Mouse (Mus musculus): ENCODE results near the gene Ripply2. TPM values are rescaled to one million over a fixed set of nuclear protein-coding genes. Genes with fewer than 3 reads are reported as not detected.
"Not testable (repeated sequence)": the region's sequence is repeated elsewhere in the genome, so short reads cannot be mapped to it uniquely, and the experiment has no call there.

Ripply2 gene
- 0.90 and 1.2 TPM in 2 replicates for polyA plus RNA-seq (2015; fragmentation: Nextera tagmentation; extraction: Ambion mirVana)

GRCm38 (mm10) chr9:87015288-87015937 lies at the start of gene Ripply2:
TSS of gene Ripply2 (plus strand) at chr9:87015537.
- WGBS = under 1% methylated on average over 70 of the region's 71 CpGs
- H3K9me3 ChIP-seq = no peaks in the 10 kb centered on the region
- ATAC-seq (ENCODE audit: extremely low read depth, insufficient number of reproducible peaks, low FRiP score, low TSS enrichment) = no peak
- peak within 1 kb of the TSS; percentile 78 for H3K9ac ChIP-seq
- H3K27ac ChIP-seq (replicated peaks) = no peak within 1 kb of the TSS
- no peaks in the 10 kb centered on the region for H3K36me3 ChIP-seq
- H3K27me3 ChIP-seq (replicated peaks) = peaks cover 68% of the 10 kb centered on the region
- peak within 1 kb of the TSS; percentile 63 for H3K4me3 ChIP-seq
- peak within 1 kb of the TSS; percentile 91 for H3K4me2 ChIP-seq
- peaks cover 5% of the 10 kb centered on the region for H3K4me1 ChIP-seq

DNA sequence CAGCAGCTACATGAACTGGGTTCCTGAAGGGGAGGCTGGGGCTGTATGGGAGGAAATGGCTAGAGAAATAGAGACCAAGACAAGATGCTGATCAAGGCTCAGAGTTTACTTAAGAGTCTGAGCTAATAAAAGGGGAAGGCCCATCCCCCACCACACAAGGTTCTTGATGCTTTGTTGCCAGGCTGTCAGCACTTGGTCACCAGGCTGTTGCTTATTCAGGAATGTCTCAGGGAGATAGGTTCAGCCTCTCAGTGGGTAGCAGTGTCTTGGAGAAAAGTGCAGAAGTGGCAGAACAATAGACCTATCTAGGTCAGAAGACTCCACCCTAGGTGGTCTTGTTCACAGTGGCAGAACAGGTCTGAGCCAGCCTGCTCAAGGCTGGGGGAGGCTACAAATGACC lies 42.9 kb upstream of the Ripply2 start:
- not testable (repeated sequence) for H3K4me2 ChIP-seq; H3K9ac ChIP-seq; ATAC-seq (ENCODE audit: extremely low read depth, insufficient number of reproducible peaks, low FRiP score, low TSS enrichment); H3K27ac ChIP-seq (replicated peaks); H3K4me3 ChIP-seq; H3K9me3 ChIP-seq; H3K27me3 ChIP-seq (replicated peaks); H3K4me1 ChIP-seq; H3K36me3 ChIP-seq

GRCm38 (mm10) chr9:86973562-86973961 lies 41.8 kb upstream of the Ripply2 start:
- H3K4me3 ChIP-seq = no peak overlapping the region
- WGBS = 68% methylated on average over 4 of the region's 4 CpGs

DNA sequence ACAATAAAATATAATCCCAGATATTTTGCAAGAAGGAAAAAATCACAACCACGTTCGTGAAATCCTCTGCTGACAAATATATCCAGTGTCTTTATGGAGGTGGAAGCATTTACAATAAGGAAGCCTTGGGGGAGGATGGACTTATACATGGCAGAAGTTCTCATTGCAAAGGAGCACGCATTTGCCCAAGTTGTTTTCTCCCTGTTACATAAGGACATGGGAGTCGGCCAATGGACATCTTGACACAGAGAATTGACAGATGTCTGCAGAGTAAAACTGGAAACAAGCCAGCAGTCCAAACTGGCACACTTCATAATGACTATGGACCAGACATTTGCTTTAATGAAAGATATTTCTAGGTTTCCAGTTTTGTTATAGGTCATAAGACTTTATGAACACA lies 38.4 kb upstream of the Ripply2 start:
- H3K27ac ChIP-seq (replicated peaks) = no peak overlapping the region
- H3K4me1 ChIP-seq = no peaks in the 10 kb centered on the region
- no peaks in the 10 kb centered on the region for H3K27me3 ChIP-seq (replicated peaks)
- H3K9me3 ChIP-seq = no peaks in the 10 kb centered on the region
- no peak overlapping the region for H3K4me3 ChIP-seq
- no peaks in the 10 kb centered on the region for H3K36me3 ChIP-seq
- H3K4me2 ChIP-seq = no peak overlapping the region
- no peak overlapping the region for H3K9ac ChIP-seq
- ATAC-seq (ENCODE audit: extremely low read depth, insufficient number of reproducible peaks, low FRiP score, low TSS enrichment) = no peak
- WGBS = 71% methylated on average over 4 of the region's 4 CpGs

More at GRCm38 (mm10) chr9:86973562-86973961, 41.8 kb upstream of the Ripply2 start:
- no peak overlapping the region for H3K27ac ChIP-seq (replicated peaks)
- no peaks in the 10 kb centered on the region for H3K4me1 ChIP-seq
- ATAC-seq (ENCODE audit: extremely low read depth, insufficient number of reproducible peaks, low FRiP score, low TSS enrichment) = no peak
- no peaks in the 10 kb centered on the region for H3K36me3 ChIP-seq
- H3K9me3 ChIP-seq = no peaks in the 10 kb centered on the region
- no peak overlapping the region for H3K9ac ChIP-seq
- no peak overlapping the region for H3K4me2 ChIP-seq
- H3K27me3 ChIP-seq (replicated peaks) = no peaks in the 10 kb centered on the region

GRCm38 (mm10) chr9:86978257-86978907 lies 37.0 kb upstream of the Ripply2 start:
- Histone ChIP-seq H3K4me1 (no peaks in the 10 kb centered on the region), H3K4me2 (no peak overlapping the region), H3K9ac (no peak overlapping the region), H3K27me3 (replicated peaks) (no peaks in the 10 kb centered on the region), H3K27ac (replicated peaks) (no peak overlapping the region), H3K4me3 (no peak overlapping the region), H3K9me3 (no peaks in the 10 kb centered on the region), H3K36me3 (no peaks in the 10 kb centered on the region)
- WGBS = 55% methylated on average over 7 of the region's 7 CpGs
- no peak for ATAC-seq (ENCODE audit: extremely low read depth, insufficient number of reproducible peaks, low FRiP score, low TSS enrichment)

GRCm38 (mm10) chr9:86980048-86980447 lies 35.3 kb upstream of the Ripply2 start:
- no peak overlapping the region for H3K4me3 ChIP-seq
- H3K36me3 ChIP-seq = no peaks in the 10 kb centered on the region
- H3K9ac ChIP-seq = no peak overlapping the region
- no peak for ATAC-seq (ENCODE audit: extremely low read depth, insufficient number of reproducible peaks, low FRiP score, low TSS enrichment)
- no peak overlapping the region for H3K4me2 ChIP-seq
- no peaks in the 10 kb centered on the region for H3K27me3 ChIP-seq (replicated peaks)
- no peaks in the 10 kb centered on the region for H3K9me3 ChIP-seq
- no peaks in the 10 kb centered on the region for H3K4me1 ChIP-seq
- H3K27ac ChIP-seq (replicated peaks) = no peak overlapping the region

GRCm38 (mm10) chr9:86980942-86981341 lies 34.4 kb upstream of the Ripply2 start:
- no peak overlapping the region for H3K4me3 ChIP-seq
- 52% methylated on average over 2 of the region's 2 CpGs for WGBS
- no peaks in the 10 kb centered on the region for H3K4me1 ChIP-seq
- H3K9ac ChIP-seq = no peak overlapping the region
- no peaks in the 10 kb centered on the region for H3K36me3 ChIP-seq
- ATAC-seq (ENCODE audit: extremely low read depth, insufficient number of reproducible peaks, low FRiP score, low TSS enrichment) = no peak
- H3K9me3 ChIP-seq = no peaks in the 10 kb centered on the region
- no peak overlapping the region for H3K4me2 ChIP-seq
- H3K27ac ChIP-seq (replicated peaks) = no peak overlapping the region
- no peaks in the 10 kb centered on the region for H3K27me3 ChIP-seq (replicated peaks)

GRCm38 (mm10) chr9:86981551-86981950 lies 33.8 kb upstream of the Ripply2 start:
- WGBS = 18% methylated on average over 10 of the region's 10 CpGs
- Histone ChIP-seq H3K4me2 (no peak overlapping the region), H3K9me3 (no peaks in the 10 kb centered on the region), H3K4me1 (no peaks in the 10 kb centered on the region), H3K9ac (no peak overlapping the region), H3K27me3 (replicated peaks) (no peaks in the 10 kb centered on the region), H3K4me3 (no peak overlapping the region), H3K36me3 (no peaks in the 10 kb centered on the region), H3K27ac (replicated peaks) (no peak overlapping the region)
- ATAC-seq (ENCODE audit: extremely low read depth, insufficient number of reproducible peaks, low FRiP score, low TSS enrichment) = no peak

- H3K9ac ChIP-seq = no peak overlapping the region
- no peak overlapping the region for H3K27ac ChIP-seq (replicated peaks)
- H3K36me3 ChIP-seq = no peaks in the 10 kb centered on the region
- no peaks in the 10 kb centered on the region for H3K4me1 ChIP-seq
- H3K27me3 ChIP-seq (replicated peaks) = no peaks in the 10 kb centered on the region
- ATAC-seq (ENCODE audit: extremely low read depth, insufficient number of reproducible peaks, low FRiP score, low TSS enrichment) = no peak
- H3K9me3 ChIP-seq = no peaks in the 10 kb centered on the region
- H3K4me2 ChIP-seq = no peak overlapping the region
- H3K4me3 ChIP-seq = no peak overlapping the region
- 60% methylated on average over 3 of the region's 3 CpGs for WGBS
These were observed 30.8 kb upstream of the Ripply2 start for GRCm38 (mm10) chr9:86984583-86984982.

DNA sequence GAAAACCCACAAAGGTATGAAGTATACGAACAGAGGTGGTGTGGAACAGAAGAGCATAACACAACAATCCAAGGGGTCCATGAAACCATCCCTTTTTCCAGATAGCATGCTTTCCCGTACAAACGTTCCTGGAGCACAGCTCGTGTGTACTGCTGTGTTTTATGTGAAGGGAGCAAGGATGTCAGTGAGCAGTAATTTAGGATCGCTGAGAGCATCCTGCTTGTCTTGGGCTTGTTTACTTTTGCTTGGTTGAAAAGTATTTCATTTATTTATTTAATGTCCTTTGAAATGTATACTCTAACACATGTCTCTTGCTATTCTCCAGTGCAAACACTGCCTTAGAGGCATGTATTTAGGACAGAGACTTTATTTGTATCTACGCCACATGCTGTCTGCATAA lies 30.2 kb upstream of the Ripply2 start:
- ATAC-seq (ENCODE audit: extremely low read depth, insufficient number of reproducible peaks, low FRiP score, low TSS enrichment) = no peak
- no peak overlapping the region for H3K27ac ChIP-seq (replicated peaks)
- H3K4me1 ChIP-seq = no peaks in the 10 kb centered on the region
- H3K4me2 ChIP-seq = no peak overlapping the region
- 67% methylated on average over 6 of the region's 6 CpGs for WGBS
- no peak overlapping the region for H3K9ac ChIP-seq
- H3K36me3 ChIP-seq = no peaks in the 10 kb centered on the region
- no peaks in the 10 kb centered on the region for H3K27me3 ChIP-seq (replicated peaks)
- H3K4me3 ChIP-seq = no peak overlapping the region
- no peaks in the 10 kb centered on the region for H3K9me3 ChIP-seq

DNA sequence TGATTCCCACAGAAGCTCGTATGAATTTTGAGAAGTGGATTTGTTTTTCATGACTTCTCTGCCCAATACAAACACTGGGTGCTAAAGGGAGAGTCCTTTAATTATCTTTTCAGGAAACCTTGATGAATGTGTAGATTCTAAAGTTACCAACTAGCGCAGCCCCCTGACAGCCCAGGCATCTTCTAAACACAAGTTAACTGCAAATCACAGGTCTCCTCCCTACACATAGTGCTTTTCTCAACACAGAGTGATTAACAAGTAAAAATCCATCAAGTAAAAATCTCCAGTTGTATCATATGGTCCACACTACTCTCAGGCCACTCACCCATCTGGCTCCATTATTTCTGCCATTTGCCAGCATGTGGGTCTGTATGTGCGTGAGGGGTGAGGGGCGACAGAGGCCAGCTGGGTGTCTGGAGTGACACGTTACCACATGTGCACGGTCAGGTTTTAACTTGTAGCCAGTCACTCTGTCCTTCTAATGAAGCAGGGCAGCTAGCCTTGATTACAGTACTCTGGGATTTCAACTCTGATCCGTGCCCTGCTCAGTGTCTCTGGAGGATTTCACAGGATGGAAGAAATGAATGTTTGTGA lies 28.5 kb upstream of the Ripply2 start:
- Histone ChIP-seq H3K9ac (no peak overlapping the region), H3K4me3 (no peak overlapping the region), H3K4me1 (peaks cover 8% of the 10 kb centered on the region), H3K36me3 (no peaks in the 10 kb centered on the region), H3K4me2 (no peak overlapping the region), H3K27ac (replicated peaks) (no peak overlapping the region), H3K27me3 (replicated peaks) (no peaks in the 10 kb centered on the region), H3K9me3 (no peaks in the 10 kb centered on the region)
- no peak for ATAC-seq (ENCODE audit: extremely low read depth, insufficient number of reproducible peaks, low FRiP score, low TSS enrichment)
- 51% methylated on average over 7 of the region's 7 CpGs for WGBS

DNA sequence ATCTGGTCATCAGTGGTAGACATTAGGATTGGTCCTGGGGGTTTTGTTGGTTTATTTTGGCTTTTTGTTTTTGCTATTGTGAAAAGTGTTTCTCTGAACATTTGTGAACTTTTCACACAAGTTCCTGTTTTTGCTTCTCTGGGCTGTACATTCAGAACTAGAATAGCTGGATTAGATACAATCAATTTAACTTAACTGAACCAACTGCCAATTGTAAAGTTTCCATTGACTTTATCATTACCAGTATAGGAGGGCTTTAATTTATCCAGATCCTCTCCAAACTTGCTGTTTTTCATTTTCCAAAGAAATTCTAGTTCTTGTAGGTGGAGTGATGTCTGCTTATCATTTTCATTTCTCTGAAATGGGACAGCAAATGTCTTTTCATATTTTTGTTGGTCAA lies 25.5 kb upstream of the Ripply2 start:
- H3K36me3 ChIP-seq = no peaks in the 10 kb centered on the region
- no peak overlapping the region for H3K27ac ChIP-seq (replicated peaks)
- peaks cover 12% of the 10 kb centered on the region for H3K4me1 ChIP-seq
- no peak for ATAC-seq (ENCODE audit: extremely low read depth, insufficient number of reproducible peaks, low FRiP score, low TSS enrichment)
- H3K27me3 ChIP-seq (replicated peaks) = no peaks in the 10 kb centered on the region
- H3K4me2 ChIP-seq = no peak overlapping the region
- H3K4me3 ChIP-seq = no peak overlapping the region
- no peaks in the 10 kb centered on the region for H3K9me3 ChIP-seq
- no peak overlapping the region for H3K9ac ChIP-seq

Measured in heart, embryonic 13.5 days (tissue).